Mouse (Mus musculus) spleen, adult 2 months (tissue): ENCODE results near the gene Nolc1. TPM values are rescaled to one million over a fixed set of nuclear protein-coding genes. Genes with fewer than 3 reads are reported as not detected.
A peak's percentile ranks its signal among the peaks of the same experiment; 100 is the strongest.

Experiments used
- DNase-seq, 2 experiments: peaks; one replicate each; pipeline versions ENCODE4 v3.0.0 to v3.0.0-alpha.2; 2012 to 2021; ENCODE audit warnings: low spot score in 2 of 2, low read depth in 1 of 2
- H3K27ac ChIP-seq: fragments of 200-500 bp; 2 replicates; pipeline ENCODE4 v1.5.1; 2012; ENCODE audit warnings: low read length, inconsistent platforms; ENCODE audit not compliant: insufficient read depth
- H3K27me3 ChIP-seq: fragments of 200-500 bp; 2 replicates; pipeline ENCODE4 v1.6.1; 2012; ENCODE audit warnings: mild to moderate bottlenecking, moderate library complexity, low read length, inconsistent platforms; ENCODE audit not compliant: control insufficient read depth, insufficient read depth
- H3K36me3 ChIP-seq: fragments of 200-500 bp; 2 replicates; pipeline ENCODE4 v1.6.1; 2012; ENCODE audit warnings: mild to moderate bottlenecking, low read length, inconsistent platforms; ENCODE audit not compliant: control insufficient read depth, insufficient read depth
- H3K4me1 ChIP-seq: fragments of 200-500 bp; 2 replicates; pipeline ENCODE4 v1.6.1; 2011; ENCODE audit warnings: inconsistent platforms; ENCODE audit not compliant: control insufficient read depth, insufficient read depth, insufficient read length
- H3K4me3 ChIP-seq: fragments of 200-500 bp; 2 replicates; pipeline ENCODE4 v1.5.1; 2011; ENCODE audit warnings: mild to moderate bottlenecking, inconsistent platforms; ENCODE audit not compliant: insufficient read depth, insufficient read length; ENCODE audit errors: extremely low read depth
- CTCF ChIP-seq: fragments of 200-500 bp; IDR thresholded peaks from 2 replicates; pipeline ENCODE4 v1.5.1; 2011; ENCODE audit warnings: mild to moderate bottlenecking, inconsistent platforms; ENCODE audit not compliant: insufficient read depth, insufficient read length, insufficient replicate concordance; ENCODE audit errors: extremely low read depth
- POLR2A ChIP-seq: fragments of 200-500 bp; IDR thresholded peaks from 2 replicates; pipeline ENCODE4 v1.6.1; 2011; ENCODE audit warnings: low read depth, low read length, inconsistent platforms
- WGBS: fragments of 180-500 bp; shearing (Covaris S2); methylation state at CpG from one replicate; pipeline ENCODE4 v1.1.7; 2018; 5-methylcytosine and 5-hydroxymethylcytosine counted together
- polyA plus RNA-seq: library from polyadenylated mRNA; depleted of rRNA; stranded (reverse); fragments of >200 nt; gene quantifications from 2 replicates; pipeline ENCODE4 v1.2.3, GENCODE M21; 2012

The Nolc1 gene
- polyA plus RNA-seq, 1 experiment: 10.3 TPM

- 83% methylated on average over 2 of the region's 2 CpGs for WGBS
- Histone ChIP-seq H3K4me1 (peaks cover 20% of the 10 kb centered on the region), H3K36me3 (no peaks in the 10 kb centered on the region)
Observed at GRCm38 (mm10) chr19:46047426-46047825, 28.2 kb upstream of the Nolc1 start.

GRCm38 (mm10) chr19:46049129-46049528 is 26.5 kb upstream of the Nolc1 start:
- no peak for TF ChIP-seq CTCF
- no peak for TF ChIP-seq POLR2A

More at GRCm38 (mm10) chr19:46047426-46047825, 28.2 kb upstream of the Nolc1 start:
- TF ChIP-seq CTCF (no peak), POLR2A (no peak)
- Histone ChIP-seq H3K27ac (no peak overlapping the region), H3K27me3 (no peaks in the 10 kb centered on the region), H3K4me3 (no peak overlapping the region)
- no peak for DNase-seq

GRCm38 (mm10) chr19:46050462-46050861 is 25.2 kb upstream of the Nolc1 start:
- H3K4me1 ChIP-seq: peaks cover 6% of the 10 kb centered on the region
- peak overlapping the region; percentile 49 for H3K27ac ChIP-seq
- 6% methylated on average over 2 of the region's 2 CpGs for WGBS
- TF ChIP-seq POLR2A: no peak
- no peak for TF ChIP-seq CTCF
- no peaks in the 10 kb centered on the region for H3K27me3 ChIP-seq
- no peaks in the 10 kb centered on the region for H3K36me3 ChIP-seq
- peak in 1 of 2 experiments; percentile 52 for DNase-seq
- H3K4me3 ChIP-seq: no peak overlapping the region

More at GRCm38 (mm10) chr19:46049129-46049528, 26.5 kb upstream of the Nolc1 start:
- Histone ChIP-seq H3K4me1 (peaks cover 6% of the 10 kb centered on the region), H3K27me3 (no peaks in the 10 kb centered on the region), H3K27ac (no peak overlapping the region; the same call in 1 of the 2 replicates), H3K36me3 (no peaks in the 10 kb centered on the region), H3K4me3 (no peak overlapping the region)
- no peak for DNase-seq
- WGBS: 91% methylated on average over 4 of the region's 4 CpGs

- H3K27me3 ChIP-seq: no peaks in the 10 kb centered on the region
- peak overlapping the region; percentile 49 for H3K4me3 ChIP-seq
- H3K4me1 ChIP-seq: peaks cover 4% of the 10 kb centered on the region; the same call in 1 of the 2 replicates
- no peaks in the 10 kb centered on the region for H3K36me3 ChIP-seq
- H3K27ac ChIP-seq: 0 out of 2 replicates have a peak overlapping the region, but pooled peaks have one; percentile 18
- DNase-seq: peak in 1 of 2 experiments; percentile 55
- 7% methylated on average over 11 of the region's 11 CpGs for WGBS
- TF ChIP-seq CTCF: no peak
- no peak for TF ChIP-seq POLR2A
Observed at GRCm38 (mm10) chr19:46055752-46056387, 19.8 kb upstream of the Nolc1 start.

- DNase-seq: peak; percentile 90 to 91
- TF ChIP-seq POLR2A: peak; percentile 30; the same call in 1 of the 2 replicates
- TF ChIP-seq CTCF: no peak
- Histone ChIP-seq H3K27me3 (no peaks in the 10 kb centered on the region), H3K4me1 (peaks cover 4% of the 10 kb centered on the region; the same call in 1 of the 2 replicates), H3K27ac (peak overlapping the region; percentile 89), H3K4me3 (peak overlapping the region; percentile 84), H3K36me3 (no peaks in the 10 kb centered on the region)
- under 1% methylated on average over 52 of the region's 52 CpGs for WGBS
Observed at GRCm38 (mm10) chr19:46056388-46056946, 19.2 kb upstream of the Nolc1 start.

- Histone ChIP-seq H3K27ac (peak overlapping the region; percentile 89), H3K4me3 (peak overlapping the region; percentile 84), H3K27me3 (no peaks in the 10 kb centered on the region), H3K4me1 (peaks cover 4% of the 10 kb centered on the region; the same call in 1 of the 2 replicates), H3K36me3 (peaks cover 3% of the 10 kb centered on the region)
- no peak for TF ChIP-seq CTCF
- TF ChIP-seq POLR2A: no peak
- 2% methylated on average over 42 of the region's 42 CpGs for WGBS
- DNase-seq: peak in 1 of 2 experiments; percentile 64
Observed at GRCm38 (mm10) chr19:46056947-46057607, 18.6 kb upstream of the Nolc1 start.

- H3K4me1 ChIP-seq: peaks cover 4% of the 10 kb centered on the region; the same call in 1 of the 2 replicates
- peaks cover 16% of the 10 kb centered on the region for H3K36me3 ChIP-seq
- TF ChIP-seq POLR2A: no peak
- no peak for TF ChIP-seq CTCF
- H3K4me3 ChIP-seq: no peak overlapping the region; the same call in 1 of the 2 replicates
- no peak for DNase-seq
- 95% methylated on average over 7 of the region's 7 CpGs for WGBS
- no peaks in the 10 kb centered on the region for H3K27me3 ChIP-seq
- no peak overlapping the region for H3K27ac ChIP-seq
Observed at GRCm38 (mm10) chr19:46058466-46058865, 17.2 kb upstream of the Nolc1 start.
